Mouse (Mus musculus) testis, postnatal 14 days (tissue): ENCODE measurements around the gene Hoxd8.

ENCODE experiments used
- DNase-seq: peaks from one replicate; pipeline ENCODE4 v3.0.0; 2021; ENCODE audit warnings: low spot score

The Hoxd8 gene

DNA sequence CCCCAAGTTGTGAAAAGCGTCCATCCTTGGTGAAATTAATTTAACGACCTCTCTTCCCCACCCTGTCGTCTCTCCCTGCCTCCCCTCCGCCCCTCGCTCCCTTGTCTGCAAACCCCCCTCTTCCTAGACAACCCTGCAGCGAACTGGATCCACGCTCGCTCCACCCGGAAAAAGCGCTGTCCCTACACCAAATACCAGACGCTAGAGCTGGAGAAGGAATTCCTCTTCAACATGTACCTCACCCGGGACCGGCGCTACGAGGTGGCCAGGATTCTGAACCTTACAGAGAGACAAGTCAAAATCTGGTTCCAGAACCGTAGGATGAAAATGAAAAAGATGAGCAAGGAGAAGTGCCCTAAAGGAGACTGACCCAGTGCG, 5.4 kb upstream of the Hoxd8 start:
- no peak for DNase-seq

GRCm38 (mm10) chr2:74699664-74700545, 4.5 kb upstream of the Hoxd8 start:
- no peak for DNase-seq

DNA sequence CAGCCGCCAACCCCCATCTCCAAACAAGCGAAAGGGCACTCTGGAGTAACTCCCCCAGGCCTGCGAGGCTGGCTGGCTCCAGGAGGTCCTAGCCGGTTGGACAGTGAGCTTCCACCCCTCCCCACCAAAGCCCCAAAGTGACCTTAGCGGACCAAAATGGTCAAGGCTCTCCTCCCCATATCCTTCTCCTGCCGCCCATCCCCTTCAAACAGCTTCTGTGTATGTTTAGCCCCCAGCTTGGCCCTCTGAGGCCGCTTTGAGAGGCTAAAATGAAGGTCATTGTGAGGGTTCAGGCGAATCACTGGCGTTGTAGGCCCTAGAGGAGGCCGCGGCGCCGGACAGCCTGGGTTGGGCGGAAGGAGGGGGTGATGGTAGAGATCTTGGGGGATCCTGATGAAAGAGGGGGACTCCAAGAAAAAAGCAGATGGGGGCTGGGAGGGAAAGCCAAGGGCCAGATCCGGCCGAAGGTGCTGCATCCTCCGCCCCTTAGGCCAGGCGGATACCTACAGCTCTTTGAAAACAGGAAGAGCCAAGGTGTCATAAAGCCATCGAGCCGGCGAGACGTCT, 3.8 kb upstream of the Hoxd8 start:
- no peak for DNase-seq

- peak; percentile 70 for DNase-seq
These were observed 2.2 kb upstream of the Hoxd8 start for GRCm38 (mm10) chr2:74701949-74702819.

DNA sequence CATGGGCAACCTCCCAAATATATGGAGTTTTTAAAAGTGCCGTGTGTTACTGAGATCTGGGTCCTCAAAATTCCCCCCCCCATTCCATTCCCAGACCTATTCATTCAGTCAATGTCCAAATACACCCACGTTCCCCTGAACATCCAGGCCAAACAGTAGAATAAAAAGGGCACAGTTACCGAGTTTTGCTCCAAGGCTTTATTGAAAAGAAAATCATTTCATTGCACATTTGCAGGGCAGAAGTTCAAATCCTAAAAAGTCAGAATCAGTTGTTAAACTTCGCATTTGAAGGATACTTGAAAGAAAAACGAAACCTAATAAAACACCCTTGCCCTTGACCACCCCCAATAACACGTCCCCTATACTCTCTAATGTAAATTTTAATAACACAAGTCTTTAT, 1.6 kb upstream of the Hoxd8 start:
- DNase-seq: no peak

GRCm38 (mm10) chr2:74703317-74703716, 1.1 kb upstream of the Hoxd8 start:
- DNase-seq: no peak

- DNase-seq: no peak
These were observed 559 bp upstream of the Hoxd8 start for GRCm38 (mm10) chr2:74703720-74704392.

DNA sequence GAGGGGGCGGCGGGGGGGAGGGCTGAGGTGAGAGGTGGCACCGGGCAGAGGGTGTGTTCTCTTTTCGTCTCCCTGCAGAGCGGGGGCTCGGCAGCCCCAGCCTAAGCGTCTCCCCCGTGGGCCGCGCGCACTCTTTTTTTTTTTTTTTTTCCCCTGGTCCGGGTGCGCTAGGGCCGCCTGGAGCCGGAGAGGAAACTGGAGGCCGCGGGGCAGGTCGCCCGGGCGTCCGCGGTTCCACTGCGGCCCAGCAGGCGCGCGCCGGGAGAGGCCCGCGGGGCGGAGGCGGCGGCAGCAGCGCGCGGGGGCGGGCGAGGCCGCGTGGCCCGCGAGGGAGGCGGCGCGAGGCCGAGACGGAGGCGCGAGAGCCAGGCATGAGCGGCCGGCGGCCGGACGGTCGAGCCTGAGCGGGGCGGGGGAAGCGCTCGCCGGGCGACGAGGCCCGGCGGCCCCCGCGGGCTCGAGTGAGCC, 618 bp downstream of the Hoxd8 start:
- peak; percentile 78 for DNase-seq

DNA sequence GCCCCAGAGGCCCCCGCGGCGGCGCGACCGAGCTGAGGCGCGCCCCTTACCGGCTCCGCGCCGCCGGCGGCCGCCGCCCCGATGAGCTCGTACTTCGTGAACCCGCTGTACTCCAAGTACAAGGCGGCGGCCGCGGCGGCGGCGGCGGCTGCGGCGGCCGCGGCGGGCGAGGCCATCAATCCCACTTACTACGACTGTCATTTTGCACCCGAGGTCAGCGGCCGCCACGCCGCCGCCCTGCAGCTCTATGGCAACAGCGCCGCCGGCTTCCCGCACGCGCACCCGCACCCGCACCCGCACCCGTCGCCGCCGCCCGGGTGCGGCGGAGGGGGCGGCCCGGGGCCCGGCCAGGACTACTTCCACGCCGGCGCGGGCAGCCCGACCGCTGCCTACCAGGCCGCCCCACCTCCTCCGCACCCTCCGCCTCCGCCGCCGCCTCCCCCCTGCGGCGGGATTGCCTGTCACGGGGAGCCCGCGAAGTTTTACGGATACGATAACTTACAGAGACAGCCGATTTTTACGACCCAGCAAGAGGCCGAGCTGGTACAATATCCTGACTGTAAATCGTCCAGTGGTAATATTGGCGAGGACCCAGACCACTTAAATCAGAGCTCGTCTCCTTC, 1.2 kb downstream of the Hoxd8 start:
- DNase-seq: peak; percentile 71

DNA sequence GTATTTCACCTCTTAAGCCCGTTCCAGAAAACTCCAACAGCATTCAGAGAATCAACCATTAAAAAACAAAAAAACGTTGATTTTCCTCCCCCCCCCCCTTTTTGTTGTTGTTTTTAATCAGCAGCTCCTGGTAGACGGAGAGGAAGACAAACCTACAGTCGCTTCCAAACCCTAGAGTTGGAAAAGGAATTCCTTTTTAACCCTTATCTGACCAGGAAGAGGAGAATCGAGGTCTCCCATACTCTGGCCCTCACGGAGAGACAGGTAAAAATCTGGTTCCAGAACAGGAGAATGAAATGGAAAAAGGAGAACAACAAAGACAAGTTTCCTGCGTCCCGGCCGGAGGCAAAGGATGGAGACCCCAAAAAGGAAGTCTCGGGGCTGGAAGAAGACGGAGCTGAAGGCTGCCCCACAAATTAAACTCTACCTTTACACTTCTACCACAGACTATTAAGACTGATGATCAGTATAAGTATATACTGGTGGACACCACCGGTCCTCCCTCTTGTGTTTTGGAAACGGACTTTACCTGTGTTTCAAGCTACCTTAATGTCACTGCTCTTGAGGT, 2.1 kb downstream of the Hoxd8 start:
- DNase-seq: no peak

DNA sequence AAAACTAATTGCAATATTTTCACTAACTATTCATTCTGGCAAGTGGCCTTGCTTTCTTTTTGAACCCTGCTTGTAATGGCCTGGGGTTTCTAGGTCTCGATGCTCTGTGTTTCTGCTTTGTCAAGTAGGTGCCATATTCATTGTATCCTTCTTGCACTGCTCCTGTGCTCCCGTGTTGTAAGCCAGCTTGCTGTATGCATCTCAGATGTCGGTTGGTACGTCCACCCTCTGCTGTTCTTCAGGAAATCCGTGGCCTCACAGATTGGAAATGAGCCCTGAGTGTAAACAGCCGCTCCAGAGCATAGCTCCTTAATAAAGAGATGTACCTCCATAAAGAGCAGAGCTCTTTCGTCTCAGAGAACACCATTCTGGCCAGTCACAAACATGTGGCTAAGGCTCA, 3.2 kb downstream of the Hoxd8 start:
- no peak for DNase-seq

GRCm38 (mm10) chr2:74708676-74709075, 4.3 kb downstream of the Hoxd8 start:
- no peak for DNase-seq

DNA sequence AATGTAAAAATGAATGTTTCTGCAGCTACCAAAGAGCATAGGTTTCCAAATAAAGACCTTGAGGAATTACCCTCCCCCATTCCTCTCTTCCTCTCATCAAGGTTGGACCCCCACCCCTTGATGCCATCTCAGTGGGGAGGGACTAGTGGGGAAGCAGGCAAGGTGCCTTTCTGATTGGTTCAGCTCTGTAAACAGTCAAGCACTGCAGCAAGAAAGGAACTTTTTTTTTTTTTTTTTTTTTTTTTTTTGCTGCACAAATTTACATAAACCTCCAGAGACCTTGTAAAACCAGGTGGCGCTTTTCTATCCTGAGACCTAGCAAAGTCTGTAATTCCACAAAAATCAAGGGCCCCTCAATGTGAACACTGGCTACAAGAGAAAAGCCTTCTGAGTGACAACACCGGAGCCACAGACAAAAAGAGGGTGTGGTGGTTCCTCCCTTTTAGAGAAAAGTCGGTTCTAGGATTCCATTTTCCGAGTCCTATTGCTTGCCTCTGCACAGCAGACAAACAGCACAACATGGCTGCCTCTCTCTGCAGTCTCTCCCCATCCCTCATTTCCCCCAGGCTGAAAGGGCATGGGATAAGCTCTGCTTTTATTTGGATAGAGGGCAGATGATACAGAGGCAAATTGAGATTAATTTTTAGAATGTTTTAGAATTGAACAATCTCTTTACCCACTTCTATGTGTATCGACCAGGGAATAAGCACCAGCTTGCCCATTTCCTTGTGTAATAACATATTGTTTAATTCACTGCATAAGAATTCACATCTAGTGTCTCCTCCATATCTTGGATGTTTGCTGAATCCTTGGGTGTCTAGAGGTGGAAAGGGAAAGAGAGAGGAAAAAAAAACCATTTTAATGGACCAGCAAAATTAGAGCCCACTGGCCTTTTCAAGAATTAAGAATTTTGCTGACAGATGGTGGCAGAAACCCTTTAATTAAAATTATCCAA, 5.3 kb downstream of the Hoxd8 start:
- DNase-seq: no peak

DNA sequence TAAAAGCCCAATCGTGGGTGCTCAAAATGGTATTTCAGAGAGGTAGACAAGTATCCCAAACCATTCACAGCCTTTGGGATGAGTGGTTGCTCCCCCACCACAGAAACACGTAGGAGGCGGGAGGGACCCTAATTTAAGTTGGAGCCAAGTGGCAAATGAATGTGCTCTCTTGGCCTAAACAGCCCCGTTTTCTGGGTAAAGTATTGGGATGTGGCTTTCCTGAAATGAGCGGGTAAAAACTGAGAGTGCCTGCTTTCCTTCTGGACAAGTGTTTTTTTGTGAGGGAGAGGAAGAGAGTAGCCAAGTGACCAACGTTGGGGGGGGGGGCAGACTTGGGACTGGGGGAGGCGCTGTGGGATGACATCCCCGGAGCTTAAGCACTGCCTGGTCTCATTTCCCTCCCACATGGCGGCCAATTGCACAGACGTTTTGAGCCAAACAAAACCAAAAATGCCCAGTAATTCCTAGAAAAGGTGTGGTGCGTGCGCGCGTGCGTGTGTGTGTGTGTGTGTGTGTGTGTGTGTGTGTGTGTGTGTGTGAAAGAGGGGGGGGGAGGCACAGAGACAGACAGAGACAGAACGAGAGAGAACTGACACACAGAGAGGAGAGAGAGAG, 6.6 kb downstream of the Hoxd8 start:
- DNase-seq: no peak

DNA sequence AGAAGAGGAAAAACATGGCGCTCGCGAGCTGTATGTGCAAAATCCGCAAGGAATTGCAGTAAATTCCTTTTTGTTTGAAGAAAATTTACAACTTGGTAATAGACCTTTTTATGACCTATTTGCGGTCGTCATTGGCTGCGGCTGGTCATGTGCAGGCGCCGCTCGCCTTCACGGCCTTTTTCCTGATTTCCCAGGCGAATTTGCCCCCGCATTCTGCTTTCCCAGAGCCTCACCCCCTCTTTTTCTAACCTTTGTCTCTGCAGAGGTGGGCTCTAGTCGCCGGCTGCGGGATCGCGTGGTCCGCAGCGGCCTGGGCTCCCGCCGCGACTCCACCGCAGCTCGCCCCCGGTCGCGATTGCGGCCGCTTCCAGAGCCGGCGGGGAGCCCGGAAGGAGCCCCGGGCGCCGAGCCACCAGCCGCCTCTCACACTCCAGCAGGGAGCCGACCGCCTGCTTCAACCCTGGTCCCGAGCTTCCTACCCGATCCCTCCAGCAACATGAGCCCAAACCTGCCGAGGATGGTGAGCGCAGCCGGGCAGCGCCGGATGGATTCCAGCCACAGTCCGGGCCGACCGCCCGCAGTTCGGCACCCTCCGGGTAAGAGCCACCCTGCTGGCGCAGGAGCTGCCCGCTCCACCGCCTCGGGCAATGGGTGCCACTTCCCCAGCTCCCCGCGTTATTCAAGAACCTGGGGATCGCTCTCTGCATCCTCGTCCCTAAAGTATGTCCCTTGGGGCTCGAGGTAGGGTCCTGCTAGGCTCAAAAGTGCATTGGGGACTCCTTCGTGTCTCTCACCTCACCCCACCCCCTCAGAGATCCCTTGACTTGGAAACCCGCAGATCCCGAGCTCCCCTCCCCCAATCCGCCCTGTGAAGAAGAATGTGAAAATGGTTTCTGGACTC, 7.6 kb downstream of the Hoxd8 start, which contains the start of the genes Hoxd3 and Hoxd4:
TSS of gene Hoxd3 (plus strand) at position 207 of the 901 bp plus-strand sequence.
TSS of gene Hoxd4 (plus strand) at position 209 of the 901 bp plus-strand sequence.
- DNase-seq: no peak

DNA sequence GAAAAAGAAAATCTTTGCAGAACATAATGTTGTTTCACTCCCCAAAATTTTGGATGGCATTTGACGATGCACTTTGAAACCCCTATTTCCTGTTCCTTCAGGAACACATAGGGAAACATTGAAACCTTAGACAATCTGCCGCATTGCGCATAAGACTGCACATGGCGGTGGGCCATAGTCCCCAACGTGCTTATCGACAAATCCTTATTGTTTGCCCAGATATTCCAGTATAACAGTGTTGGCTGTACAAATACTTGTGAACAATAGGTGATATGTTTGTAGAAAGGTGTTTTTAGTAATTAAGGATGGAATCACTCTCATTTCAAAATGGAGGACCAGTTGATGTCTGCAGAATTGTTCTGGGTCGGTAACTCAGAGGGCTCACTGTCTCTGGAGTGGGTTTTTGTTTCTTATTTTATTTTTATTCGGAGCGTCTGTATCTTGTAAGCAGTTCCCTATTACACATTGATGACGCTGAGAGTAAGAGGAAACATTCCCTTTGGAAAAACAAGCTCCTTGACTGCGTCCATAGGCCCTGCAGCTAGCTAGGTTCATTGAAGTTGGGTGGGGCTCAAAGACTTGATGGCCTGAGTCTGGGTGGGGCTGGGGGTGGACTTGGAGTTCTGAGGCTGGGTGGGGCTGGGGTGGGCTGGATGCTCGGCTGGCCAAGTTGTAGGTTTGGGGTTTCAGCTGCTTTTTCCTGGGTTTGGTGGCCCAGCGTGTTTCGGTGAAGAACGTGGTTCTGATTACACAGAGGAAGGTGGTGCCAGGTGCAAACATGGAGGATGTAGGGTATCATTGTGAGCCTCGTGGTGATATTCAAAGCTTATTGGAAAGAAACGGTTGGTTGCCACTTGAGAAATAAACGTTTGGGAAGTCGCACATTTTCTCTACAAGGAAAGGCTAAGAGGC, 9.1 kb downstream of the Hoxd8 start:
- no peak for DNase-seq

- no peak for DNase-seq
These were observed 9.9 kb downstream of the Hoxd8 start for GRCm38 (mm10) chr2:74714156-74714789.
